Mouse (Mus musculus): Measurements from ENCODE around the gene Rem2. TPM values are rescaled to one million over a fixed set of nuclear protein-coding genes. Genes with fewer than 3 reads are reported as not detected.

The Rem2 gene
- polyA plus RNA-seq (2012) = not detected in 2 replicates

GRCm38 (mm10) chr14:54475941-54476844 is at the start of gene Rem2:
Gene Rem2, plus strand, starts transcription at chr14:54476100.
- Histone ChIP-seq H3K36me3 (ENCODE audit: control insufficient read depth) (peaks cover 3% of the 10 kb centered on the region), H3K4me3 (replicated peaks) (peak within 1 kb of the TSS; percentile 27), H3K27me3 (ENCODE audit: control insufficient read depth) (peaks cover 67% of the 10 kb centered on the region), H3K4me1 (ENCODE audit: control insufficient read depth) (peaks cover 9% of the 10 kb centered on the region), H3K9me3 (ENCODE audit: control insufficient read depth, low read length) (no peaks in the 10 kb centered on the region)
- no peak for TF ChIP-seq GATA1 (IDR thresholded peaks at IDR 0.05; ENCODE audit: low read length)
- TF ChIP-seq TAL1 (IDR thresholded peaks at IDR 0.05; ENCODE audit: low read length) = no peak

- Histone ChIP-seq H3K27me3 (ENCODE audit: control insufficient read depth) (peaks cover 21% of the 10 kb centered on the region), H3K9me3 (ENCODE audit: control insufficient read depth, low read length) (no peaks in the 10 kb centered on the region; the same call in 1 of the 2 replicates), H3K4me3 (replicated peaks) (peak within 1 kb of the TSS; percentile 93), H3K4me1 (ENCODE audit: control insufficient read depth) (peaks cover 65% of the 10 kb centered on the region), H3K36me3 (ENCODE audit: control insufficient read depth) (peaks cover 19% of the 10 kb centered on the region)
- TF ChIP-seq GATA1 (IDR thresholded peaks at IDR 0.05; ENCODE audit: low read length) (no peak), TAL1 (IDR thresholded peaks at IDR 0.05; ENCODE audit: low read length) (no peak)
These were observed 49.1 kb upstream of the Rem2 start, which contains the start of gene Mrpl52 for GRCm38 (mm10) chr14:54426689-54427398. Gene Mrpl52, plus strand, starts transcription at chr14:54426909.

GRCm38 (mm10) chr14:54427696-54428095 is 48.2 kb upstream of the Rem2 start:
- TF ChIP-seq GATA1 (IDR thresholded peaks at IDR 0.05; ENCODE audit: low read length) = no peak
- TF ChIP-seq TAL1 (IDR thresholded peaks at IDR 0.05; ENCODE audit: low read length) = no peak
- Histone ChIP-seq H3K9me3 (ENCODE audit: control insufficient read depth, low read length) (no peaks in the 10 kb centered on the region; the same call in 1 of the 2 replicates), H3K27me3 (ENCODE audit: control insufficient read depth) (peaks cover 30% of the 10 kb centered on the region), H3K4me1 (ENCODE audit: control insufficient read depth) (peaks cover 74% of the 10 kb centered on the region), H3K36me3 (ENCODE audit: control insufficient read depth) (peaks cover 19% of the 10 kb centered on the region), H3K4me3 (replicated peaks) (peak overlapping the region; percentile 93)

GRCm38 (mm10) chr14:54428421-54428820 is 47.5 kb upstream of the Rem2 start:
- no peaks in the 10 kb centered on the region; the same call in 1 of the 2 replicates for H3K9me3 ChIP-seq (ENCODE audit: control insufficient read depth, low read length)
- no peak for TF ChIP-seq GATA1 (IDR thresholded peaks at IDR 0.05; ENCODE audit: low read length)
- H3K4me1 ChIP-seq (ENCODE audit: control insufficient read depth) = peaks cover 76% of the 10 kb centered on the region
- peaks cover 19% of the 10 kb centered on the region for H3K36me3 ChIP-seq (ENCODE audit: control insufficient read depth)
- peaks cover 37% of the 10 kb centered on the region for H3K27me3 ChIP-seq (ENCODE audit: control insufficient read depth)
- H3K4me3 ChIP-seq (replicated peaks) = no peak overlapping the region

- Histone ChIP-seq H3K36me3 (ENCODE audit: control insufficient read depth) (peaks cover 19% of the 10 kb centered on the region), H3K9me3 (ENCODE audit: control insufficient read depth, low read length) (no peaks in the 10 kb centered on the region; the same call in 1 of the 2 replicates), H3K4me1 (ENCODE audit: control insufficient read depth) (peaks cover 69% of the 10 kb centered on the region), H3K4me3 (replicated peaks) (no peak overlapping the region), H3K27me3 (ENCODE audit: control insufficient read depth) (peaks cover 48% of the 10 kb centered on the region)
- TF ChIP-seq TAL1 (IDR thresholded peaks at IDR 0.05; ENCODE audit: low read length) (no peak), GATA1 (IDR thresholded peaks at IDR 0.05; ENCODE audit: low read length) (no peak)
These were observed 46.4 kb upstream of the Rem2 start for GRCm38 (mm10) chr14:54429332-54430093.

- peaks cover 58% of the 10 kb centered on the region for H3K4me1 ChIP-seq (ENCODE audit: control insufficient read depth)
- no peaks in the 10 kb centered on the region; the same call in 1 of the 2 replicates for H3K9me3 ChIP-seq (ENCODE audit: control insufficient read depth, low read length)
- H3K4me3 ChIP-seq (replicated peaks) = peak overlapping the region; percentile 62
- TF ChIP-seq TAL1 (IDR thresholded peaks at IDR 0.05; ENCODE audit: low read length) (no peak), GATA1 (IDR thresholded peaks at IDR 0.05; ENCODE audit: low read length) (no peak)
- peaks cover 19% of the 10 kb centered on the region for H3K36me3 ChIP-seq (ENCODE audit: control insufficient read depth)
- peaks cover 51% of the 10 kb centered on the region for H3K27me3 ChIP-seq (ENCODE audit: control insufficient read depth)
These were observed 45.3 kb upstream of the Rem2 start for GRCm38 (mm10) chr14:54430406-54431145.

GRCm38 (mm10) chr14:54431334-54432077 is 44.4 kb upstream of the Rem2 start, which contains the start of gene Mmp14:
Gene Mmp14, plus strand, starts transcription at chr14:54431612.
- H3K27me3 ChIP-seq (ENCODE audit: control insufficient read depth) = peaks cover 51% of the 10 kb centered on the region
- H3K36me3 ChIP-seq (ENCODE audit: control insufficient read depth) = peaks cover 23% of the 10 kb centered on the region
- TF ChIP-seq TAL1 (IDR thresholded peaks at IDR 0.05; ENCODE audit: low read length) = no peak
- TF ChIP-seq GATA1 (IDR thresholded peaks at IDR 0.05; ENCODE audit: low read length) = no peak
- H3K4me3 ChIP-seq (replicated peaks) = peak within 1 kb of the TSS; percentile 62
- H3K4me1 ChIP-seq (ENCODE audit: control insufficient read depth) = peaks cover 49% of the 10 kb centered on the region
- H3K9me3 ChIP-seq (ENCODE audit: control insufficient read depth, low read length) = no peaks in the 10 kb centered on the region; the same call in 1 of the 2 replicates

Measured in erythroblast, embryonic 14.5 days (primary cell).